Mouse (Mus musculus) forebrain, postnatal 0 days (tissue): ENCODE data around the gene Xpot. TPM values are rescaled to one million over a fixed set of nuclear protein-coding genes. Genes with fewer than 3 reads are reported as not detected.

Source experiments
- ATAC-seq: fragments of 200-750 bp; cut with Nextera tagmentation; 2 replicates; pipeline ENCODE4 v1.8.0; 2017; ENCODE audit warnings: mild to moderate bottlenecking, moderate library complexity
- DNase-seq: peaks from one replicate; pipeline ENCODE4 v3.0.0-alpha.2; 2015
- H3K27ac ChIP-seq: fragments of 300-500 bp; sonication (generic); 2 replicates; pipeline ENCODE4 v1.5.1; 2014; ENCODE audit warnings: low read depth, mild to moderate bottlenecking, antibody characterized with exemption, low read length, moderate library complexity, mixed read lengths
- H3K27me3 ChIP-seq: fragments of 300-500 bp; sonication (generic); 2 replicates; pipeline ENCODE4 v1.6.1; 2014; ENCODE audit warnings: mild to moderate bottlenecking, low read length, mixed read lengths; ENCODE audit not compliant: insufficient read depth
- H3K36me3 ChIP-seq: fragments of 300-500 bp; sonication (generic); 2 replicates; pipeline ENCODE4 v1.6.1; 2014; ENCODE audit warnings: mild to moderate bottlenecking, moderate library complexity; ENCODE audit not compliant: insufficient read depth
- H3K4me1 ChIP-seq: fragments of 300-500 bp; sonication (generic); 2 replicates; pipeline ENCODE4 v1.6.1; 2014; ENCODE audit warnings: antibody characterized with exemption; ENCODE audit not compliant: insufficient read depth
- H3K4me2 ChIP-seq: fragments of 300-500 bp; sonication (generic); 2 replicates; pipeline ENCODE4 v1.6.1; 2014; ENCODE audit warnings: low read depth, mild to moderate bottlenecking, moderate library complexity
- H3K4me3 ChIP-seq: fragments of 300-500 bp; sonication (generic); 2 replicates; pipeline ENCODE4 v1.5.1; 2014; ENCODE audit warnings: low read depth, low read length, mixed read lengths
- H3K9ac ChIP-seq: fragments of 300-500 bp; sonication (generic); 2 replicates; pipeline ENCODE4 v1.6.1; 2014; ENCODE audit warnings: mild to moderate bottlenecking
- H3K9me3 ChIP-seq: fragments of 300-500 bp; sonication (generic); 2 replicates; pipeline ENCODE4 v1.6.1; 2016; ENCODE audit warnings: low read length
- CTCF ChIP-seq: sonication (generic); IDR thresholded peaks from 2 replicates; pipeline ENCODE4 v1.5.1; 2016; ENCODE audit warnings: antibody characterized with exemption, control low read depth, low read depth
- WGBS: fragments of 180-500 bp; shearing (Covaris S2); extraction: QIAGEN DNeasy Blood & Tissue Kit; methylation state at CpG from one replicate; pipeline ENCODE4 v1.1.7; 2014; 5-methylcytosine and 5-hydroxymethylcytosine counted together
- polyA plus RNA-seq: library from polyadenylated mRNA; unstranded; fragments of >200 nt; fragmentation: Nextera tagmentation; extraction: Ambion mirVana; gene quantifications from 2 replicates; pipeline ENCODE4 v1.2.1, GENCODE M21; 2015
- total RNA-seq: library from RNA; depleted of rRNA; stranded (reverse); fragments of >200 nt; gene quantifications from 2 replicates; pipeline ENCODE4 v1.2.3, GENCODE M21; 2014

Xpot gene
- total and polyA plus RNA-seq, 2 experiments from 2014 or later, result 28.1 to 92.7 TPM

- Histone ChIP-seq H3K4me3 (no peak overlapping the region), H3K4me1 (no peaks in the 10 kb centered on the region), H3K4me2 (no peak overlapping the region), H3K9me3 (no peaks in the 10 kb centered on the region), H3K9ac (no peak overlapping the region), H3K27ac (no peak overlapping the region), H3K27me3 (no peaks in the 10 kb centered on the region), H3K36me3 (peaks cover 86% of the 10 kb centered on the region)
- no peak for DNase-seq
- TF ChIP-seq CTCF, result 0 out of 2 replicates have a peak, but pooled peaks have one; percentile 11
- WGBS, result 96% methylated on average over 13 of the region's 13 CpGs
- ATAC-seq, result no peak
Measured at GRCm38 (mm10) chr10:121604632-121605344, 21.3 kb downstream of the Xpot start.

- Histone ChIP-seq H3K4me1 (no peaks in the 10 kb centered on the region), H3K4me3 (no peak overlapping the region)
- WGBS, result 94% methylated on average over 4 of the region's 4 CpGs
Measured at GRCm38 (mm10) chr10:121603556-121603955, 22.6 kb downstream of the Xpot start.

GRCm38 (mm10) chr10:121601272-121601671, 24.9 kb downstream of the Xpot start:
- ATAC-seq (no peak), DNase-seq (no peak)
- Histone ChIP-seq H3K27ac (no peak overlapping the region), H3K4me3 (no peak overlapping the region), H3K9me3 (no peaks in the 10 kb centered on the region), H3K4me2 (no peak overlapping the region), H3K4me1 (no peaks in the 10 kb centered on the region), H3K36me3 (peaks cover 94% of the 10 kb centered on the region), H3K9ac (no peak overlapping the region), H3K27me3 (no peaks in the 10 kb centered on the region)
- no peak for TF ChIP-seq CTCF
- 84% methylated on average over 6 of the region's 6 CpGs for WGBS

More at GRCm38 (mm10) chr10:121603556-121603955, 22.6 kb downstream of the Xpot start:
- no peak for TF ChIP-seq CTCF
- Histone ChIP-seq H3K27ac (no peak overlapping the region), H3K9me3 (no peaks in the 10 kb centered on the region), H3K36me3 (peaks cover 97% of the 10 kb centered on the region), H3K9ac (no peak overlapping the region), H3K27me3 (no peaks in the 10 kb centered on the region), H3K4me2 (no peak overlapping the region)
- ATAC-seq (no peak), DNase-seq (no peak)

DNA sequence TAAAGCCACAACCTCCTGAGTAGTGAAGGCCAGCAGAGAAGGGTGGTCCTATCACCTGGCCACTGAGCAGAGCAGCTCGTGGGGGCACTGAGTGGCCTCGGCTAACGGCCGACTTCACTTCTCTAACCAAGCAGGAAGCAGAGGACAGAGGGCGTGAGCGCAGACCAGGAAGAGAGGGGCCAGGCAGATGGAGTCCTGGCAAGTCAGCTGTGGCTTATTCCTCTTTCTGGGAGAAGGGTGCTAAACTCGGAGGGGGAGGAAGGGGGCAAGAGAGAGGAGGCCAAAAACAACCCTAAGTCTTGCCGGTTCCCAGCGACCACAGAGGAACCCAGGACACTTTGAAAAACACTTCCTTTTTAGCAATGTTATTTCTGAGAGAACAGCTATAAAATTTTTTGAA, 29.6 kb downstream of the Xpot start:
- Histone ChIP-seq H3K9ac (no peak overlapping the region), H3K4me3 (no peak overlapping the region), H3K9me3 (no peaks in the 10 kb centered on the region), H3K27me3 (no peaks in the 10 kb centered on the region), H3K36me3 (peaks cover 71% of the 10 kb centered on the region), H3K4me1 (no peaks in the 10 kb centered on the region), H3K27ac (no peak overlapping the region), H3K4me2 (no peak overlapping the region)
- DNase-seq, result no peak
- WGBS, result 90% methylated on average over 9 of the region's 9 CpGs
- TF ChIP-seq CTCF, result no peak
- no peak for ATAC-seq

DNA sequence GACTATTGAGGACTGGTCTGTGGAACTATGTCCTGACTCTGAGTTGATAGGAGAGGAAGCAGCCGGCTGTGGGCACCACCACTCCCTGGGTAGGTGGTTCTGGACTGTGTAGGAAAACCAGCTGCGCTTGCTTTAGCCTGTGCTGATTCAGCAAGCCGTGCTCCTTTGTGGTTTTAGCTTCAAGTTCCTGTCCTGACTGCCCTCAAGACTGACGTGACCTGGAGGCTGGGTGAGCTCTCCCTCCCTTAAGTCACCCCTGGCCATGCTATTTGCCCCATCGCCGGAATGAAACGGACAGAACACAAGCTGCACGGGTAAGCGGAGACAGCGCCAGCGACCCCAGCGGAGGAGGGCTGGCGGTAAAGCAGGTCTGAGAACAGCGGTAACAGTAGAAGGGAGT, 35.0 kb downstream of the Xpot start:
- ATAC-seq (no peak), DNase-seq (no peak)
- WGBS, result 94% methylated on average over 14 of the region's 14 CpGs
- Histone ChIP-seq H3K36me3 (peaks cover 30% of the 10 kb centered on the region), H3K27me3 (no peaks in the 10 kb centered on the region), H3K9ac (no peak overlapping the region), H3K4me1 (no peaks in the 10 kb centered on the region), H3K4me3 (no peak overlapping the region), H3K9me3 (no peaks in the 10 kb centered on the region), H3K27ac (no peak overlapping the region), H3K4me2 (no peak overlapping the region)
- no peak for TF ChIP-seq CTCF

DNA sequence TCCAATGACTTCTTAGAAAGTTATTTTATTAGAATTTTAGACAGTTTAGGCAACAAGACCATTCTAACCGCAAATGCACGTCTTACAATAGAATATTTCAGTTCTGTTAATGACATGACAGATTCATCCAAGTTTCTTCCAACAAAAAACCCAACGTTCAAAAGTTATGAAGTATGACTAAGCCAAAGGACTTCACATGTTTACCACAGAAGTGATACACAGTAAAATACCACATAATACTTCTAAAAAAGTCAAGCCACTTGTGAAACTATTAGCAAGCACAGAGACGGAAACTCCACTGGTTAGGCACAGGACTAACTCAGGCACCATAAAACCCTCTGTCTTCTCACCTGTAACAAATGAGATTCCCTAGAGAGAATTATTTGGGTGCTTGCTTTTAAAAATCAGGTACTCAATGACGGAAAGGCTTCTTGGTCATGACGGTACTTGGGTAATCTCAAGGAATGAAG, 38.7 kb downstream of the Xpot start:
- Histone ChIP-seq H3K9ac (peak overlapping the region; percentile 75; the same call in 1 of the 2 replicates), H3K4me2 (peak overlapping the region; percentile 63), H3K4me1 (0 out of 2 replicates have a peak, but pooled peaks cover 2% of the 10 kb centered on the region), H3K9me3 (no peaks in the 10 kb centered on the region), H3K27ac (no peak overlapping the region), H3K4me3 (peak overlapping the region; percentile 91), H3K36me3 (peaks cover 27% of the 10 kb centered on the region), H3K27me3 (no peaks in the 10 kb centered on the region)
- ATAC-seq (no peak), DNase-seq (no peak)
- no peak for TF ChIP-seq CTCF
- 65% methylated on average over 6 of the region's 6 CpGs for WGBS

GRCm38 (mm10) chr10:121586675-121587370, 39.3 kb downstream of the Xpot start, which contains the start of gene Tbk1:
Gene Tbk1, minus strand, starts transcription at chr10:121586787.
- Histone ChIP-seq H3K4me1 (0 out of 2 replicates have a peak, but pooled peaks cover 2% of the 10 kb centered on the region), H3K4me3 (peak within 1 kb of the TSS; percentile 91), H3K4me2 (peak within 1 kb of the TSS; percentile 63), H3K36me3 (peaks cover 28% of the 10 kb centered on the region), H3K9ac (peak within 1 kb of the TSS; percentile 75), H3K27me3 (no peaks in the 10 kb centered on the region), H3K27ac (peak within 1 kb of the TSS; percentile 69), H3K9me3 (no peaks in the 10 kb centered on the region)
- DNase-seq, result peak; percentile 93
- no peak for TF ChIP-seq CTCF
- WGBS, result under 1% methylated on average over 56 of the region's 58 CpGs
- ATAC-seq, result peak; percentile 99
